Mouse (Mus musculus): Measurements from ENCODE around the gene Tldc2. TPM values are rescaled to one million over a fixed set of nuclear protein-coding genes. Genes with fewer than 3 reads are reported as not detected.

Gene Tldc2
- total and polyA plus RNA-seq, 2 experiments from 2014 or later, result not detected

- Histone ChIP-seq H3K36me3 (replicated peaks; ENCODE audit: control insufficient read depth, insufficient read depth, low read length) (peaks cover 56% of the 10 kb centered on the region), H3K4me1 (ENCODE audit: control insufficient read depth, insufficient read depth) (no peaks in the 10 kb centered on the region), H3K4me3 (ENCODE audit: low read depth, low read length) (no peak overlapping the region), H3K9me3 (replicated peaks; ENCODE audit: control insufficient read depth, low read length) (no peaks in the 10 kb centered on the region), H3K27me3 (ENCODE audit: control insufficient read depth, insufficient read depth, low read length) (no peaks in the 10 kb centered on the region), H3K9ac (replicated peaks; ENCODE audit: low read depth, low read length) (no peak overlapping the region), H3K27ac (ENCODE audit: low read depth) (no peak overlapping the region), H3K4me2 (ENCODE audit: low read depth, low read length) (no peak overlapping the region)
- WGBS, result 86% methylated on average over 8 of the region's 8 CpGs
- DNase-seq (ENCODE audit: low spot score) (no peak), ATAC-seq (ENCODE audit: insufficient read depth, low read depth) (no peak)
- TF ChIP-seq EP300 (IDR thresholded peaks at IDR 0.05; ENCODE audit: low read depth) (no peak), CTCF (IDR thresholded peaks at IDR 0.05; ENCODE audit: low read depth) (no peak)
These were observed 43.3 kb upstream of the Tldc2 start for GRCm38 (mm10) chr2:157043556-157043955.

- TF ChIP-seq EP300 (IDR thresholded peaks at IDR 0.05; ENCODE audit: low read depth) (no peak), CTCF (IDR thresholded peaks at IDR 0.05; ENCODE audit: low read depth) (peak; percentile 47)
- Histone ChIP-seq H3K27me3 (ENCODE audit: control insufficient read depth, insufficient read depth, low read length) (no peaks in the 10 kb centered on the region), H3K27ac (ENCODE audit: low read depth) (no peak overlapping the region), H3K9ac (replicated peaks; ENCODE audit: low read depth, low read length) (no peak overlapping the region), H3K4me1 (ENCODE audit: control insufficient read depth, insufficient read depth) (no peaks in the 10 kb centered on the region), H3K36me3 (replicated peaks; ENCODE audit: control insufficient read depth, insufficient read depth, low read length) (peaks cover 56% of the 10 kb centered on the region), H3K9me3 (replicated peaks; ENCODE audit: control insufficient read depth, low read length) (no peaks in the 10 kb centered on the region), H3K4me2 (ENCODE audit: low read depth, low read length) (no peak overlapping the region), H3K4me3 (ENCODE audit: low read depth, low read length) (no peak overlapping the region)
- no peak for ATAC-seq (ENCODE audit: insufficient read depth, low read depth)
- no peak for DNase-seq (ENCODE audit: low spot score)
These were observed 42.9 kb upstream of the Tldc2 start for GRCm38 (mm10) chr2:157043987-157044386.

- no peak for ATAC-seq (ENCODE audit: insufficient read depth, low read depth)
- no peak overlapping the region for H3K4me2 ChIP-seq (ENCODE audit: low read depth, low read length)
- H3K9ac ChIP-seq (replicated peaks; ENCODE audit: low read depth, low read length), result no peak overlapping the region
- H3K4me3 ChIP-seq (ENCODE audit: low read depth, low read length), result no peak overlapping the region
- no peaks in the 10 kb centered on the region for H3K9me3 ChIP-seq (replicated peaks; ENCODE audit: control insufficient read depth, low read length)
- peaks cover 39% of the 10 kb centered on the region for H3K36me3 ChIP-seq (replicated peaks; ENCODE audit: control insufficient read depth, insufficient read depth, low read length)
- H3K4me1 ChIP-seq (ENCODE audit: control insufficient read depth, insufficient read depth), result no peaks in the 10 kb centered on the region
- H3K27ac ChIP-seq (ENCODE audit: low read depth), result no peak overlapping the region
- 97% methylated on average over 2 of the region's 2 CpGs for WGBS
- DNase-seq (ENCODE audit: low spot score), result no peak
- TF ChIP-seq CTCF (IDR thresholded peaks at IDR 0.05; ENCODE audit: low read depth), result no peak
- TF ChIP-seq EP300 (IDR thresholded peaks at IDR 0.05; ENCODE audit: low read depth), result no peak
- no peaks in the 10 kb centered on the region for H3K27me3 ChIP-seq (ENCODE audit: control insufficient read depth, insufficient read depth, low read length)
These were observed 40.9 kb upstream of the Tldc2 start for GRCm38 (mm10) chr2:157045932-157046331.

- Histone ChIP-seq H3K27me3 (ENCODE audit: control insufficient read depth, insufficient read depth, low read length) (no peaks in the 10 kb centered on the region), H3K9me3 (replicated peaks; ENCODE audit: control insufficient read depth, low read length) (no peaks in the 10 kb centered on the region), H3K9ac (replicated peaks; ENCODE audit: low read depth, low read length) (no peak overlapping the region), H3K4me3 (ENCODE audit: low read depth, low read length) (no peak overlapping the region), H3K27ac (ENCODE audit: low read depth) (no peak overlapping the region), H3K4me2 (ENCODE audit: low read depth, low read length) (no peak overlapping the region), H3K4me1 (ENCODE audit: control insufficient read depth, insufficient read depth) (no peaks in the 10 kb centered on the region), H3K36me3 (replicated peaks; ENCODE audit: control insufficient read depth, insufficient read depth, low read length) (peaks cover 33% of the 10 kb centered on the region)
- no peak for TF ChIP-seq CTCF (IDR thresholded peaks at IDR 0.05; ENCODE audit: low read depth)
- TF ChIP-seq EP300 (IDR thresholded peaks at IDR 0.05; ENCODE audit: low read depth), result no peak
- WGBS, result 93% methylated on average over 5 of the region's 5 CpGs
- ATAC-seq (ENCODE audit: insufficient read depth, low read depth) (no peak), DNase-seq (ENCODE audit: low spot score) (no peak)
These were observed 39.9 kb upstream of the Tldc2 start for GRCm38 (mm10) chr2:157046956-157047355.

- Histone ChIP-seq H3K9ac (replicated peaks; ENCODE audit: low read depth, low read length) (no peak overlapping the region), H3K4me3 (ENCODE audit: low read depth, low read length) (no peak overlapping the region), H3K4me1 (ENCODE audit: control insufficient read depth, insufficient read depth) (no peaks in the 10 kb centered on the region), H3K4me2 (ENCODE audit: low read depth, low read length) (no peak overlapping the region), H3K27me3 (ENCODE audit: control insufficient read depth, insufficient read depth, low read length) (no peaks in the 10 kb centered on the region), H3K36me3 (replicated peaks; ENCODE audit: control insufficient read depth, insufficient read depth, low read length) (peaks cover 47% of the 10 kb centered on the region), H3K27ac (ENCODE audit: low read depth) (no peak overlapping the region), H3K9me3 (replicated peaks; ENCODE audit: control insufficient read depth, low read length) (no peaks in the 10 kb centered on the region)
- DNase-seq (ENCODE audit: low spot score) (no peak), ATAC-seq (ENCODE audit: insufficient read depth, low read depth) (no peak)
- WGBS, result 83% methylated on average over 13 of the region's 13 CpGs
- TF ChIP-seq CTCF (IDR thresholded peaks at IDR 0.05; ENCODE audit: low read depth) (no peak), EP300 (IDR thresholded peaks at IDR 0.05; ENCODE audit: low read depth) (no peak)
These were observed 38.3 kb upstream of the Tldc2 start for GRCm38 (mm10) chr2:157048395-157049181.

- no peak for DNase-seq (ENCODE audit: low spot score)
- H3K27me3 ChIP-seq (ENCODE audit: control insufficient read depth, insufficient read depth, low read length), result no peaks in the 10 kb centered on the region
- no peak overlapping the region for H3K4me2 ChIP-seq (ENCODE audit: low read depth, low read length)
- no peaks in the 10 kb centered on the region for H3K9me3 ChIP-seq (replicated peaks; ENCODE audit: control insufficient read depth, low read length)
- no peak overlapping the region for H3K4me3 ChIP-seq (ENCODE audit: low read depth, low read length)
- H3K36me3 ChIP-seq (replicated peaks; ENCODE audit: control insufficient read depth, insufficient read depth, low read length), result peaks cover 49% of the 10 kb centered on the region
- TF ChIP-seq EP300 (IDR thresholded peaks at IDR 0.05; ENCODE audit: low read depth) (no peak), CTCF (IDR thresholded peaks at IDR 0.05; ENCODE audit: low read depth) (no peak)
- WGBS, result 38% methylated on average over 8 of the region's 8 CpGs
- H3K4me1 ChIP-seq (ENCODE audit: control insufficient read depth, insufficient read depth), result peaks cover 8% of the 10 kb centered on the region
- peak overlapping the region; percentile 22 for H3K27ac ChIP-seq (ENCODE audit: low read depth)
- H3K9ac ChIP-seq (replicated peaks; ENCODE audit: low read depth, low read length), result no peak overlapping the region
- no peak for ATAC-seq (ENCODE audit: insufficient read depth, low read depth)
These were observed 37.0 kb upstream of the Tldc2 start for GRCm38 (mm10) chr2:157049831-157050243.
